Mouse (Mus musculus) right cerebral cortex, adult 18-20 months (tissue): ENCODE results near the gene Rpp14.
"Not testable (repeated sequence)": the region's sequence is repeated elsewhere in the genome, so short reads cannot be mapped to it uniquely, and the experiment has no call there.

Source experiments
- DNase-seq: peaks from one replicate; pipeline ENCODE4 v3.0.0; 2022; ENCODE audit warnings: mixed read lengths

The Rpp14 gene

GRCm38 (mm10) chr14:8117371-8117770, 37.2 kb downstream of the Rpp14 start:
- no peak for DNase-seq

- no peak for DNase-seq
Measured at GRCm38 (mm10) chr14:8119454-8119853, 39.3 kb downstream of the Rpp14 start.

GRCm38 (mm10) chr14:8119904-8120303, 39.7 kb downstream of the Rpp14 start:
- DNase-seq = no peak

- no peak for DNase-seq
Measured at GRCm38 (mm10) chr14:8123141-8123540, 43.0 kb downstream of the Rpp14 start.

GRCm38 (mm10) chr14:8123611-8124010, 43.4 kb downstream of the Rpp14 start:
- not testable (repeated sequence) for DNase-seq

GRCm38 (mm10) chr14:8124046-8124881, 44.1 kb downstream of the Rpp14 start:
- no peak for DNase-seq

- DNase-seq = no peak
Measured at GRCm38 (mm10) chr14:8127971-8128370, 47.8 kb downstream of the Rpp14 start.

- no peak for DNase-seq
Measured at GRCm38 (mm10) chr14:8132789-8133188, 52.6 kb downstream of the Rpp14 start.

- DNase-seq = no peak
Measured at GRCm38 (mm10) chr14:8134234-8134633, 54.1 kb downstream of the Rpp14 start.

GRCm38 (mm10) chr14:8135130-8135529, 55.0 kb downstream of the Rpp14 start:
- peak; percentile 79 for DNase-seq

GRCm38 (mm10) chr14:8139724-8140710, 59.9 kb downstream of the Rpp14 start:
- no peak for DNase-seq

GRCm38 (mm10) chr14:8141131-8141530, 61.0 kb downstream of the Rpp14 start:
- no peak for DNase-seq
